Mouse (Mus musculus) monocyte, adult 2 months (primary cell): ENCODE results near the gene Tinag.
"Not testable (repeated sequence)": the region's sequence is repeated elsewhere in the genome, so short reads cannot be mapped to it uniquely, and the experiment has no call there.

Experiments
- DNase-seq, 2 experiments: peaks; one replicate each; pipeline ENCODE4 v3.0.0; 2022; ENCODE audit warnings: low spot score in 2 of 2, low read depth in 1 of 2

Gene Tinag

GRCm38 (mm10) chr9:77045585-77045984 is at the start of gene Tinag:
Tinag (minus strand) TSS chr9:77045794.
- no peak for DNase-seq

- DNase-seq = not testable (repeated sequence)
These were observed 37.6 kb upstream of the Tinag start for GRCm38 (mm10) chr9:77083221-77083620.

GRCm38 (mm10) chr9:77071676-77072075 is 26.1 kb upstream of the Tinag start:
- no peak for DNase-seq

GRCm38 (mm10) chr9:77056611-77057010 is 11.0 kb upstream of the Tinag start:
- DNase-seq = no peak

- no peak for DNase-seq
These were observed 9.0 kb upstream of the Tinag start for GRCm38 (mm10) chr9:77054426-77055193.

GRCm38 (mm10) chr9:77051406-77051805 is 5.8 kb upstream of the Tinag start:
- DNase-seq = no peak

- no peak for DNase-seq
These were observed 4.1 kb upstream of the Tinag start for GRCm38 (mm10) chr9:77049669-77050068.

GRCm38 (mm10) chr9:77046067-77046715 is 597 bp upstream of the Tinag start:
- no peak for DNase-seq

- DNase-seq = no peak
These were observed 10.2 kb downstream of the Tinag start for GRCm38 (mm10) chr9:77035361-77035760.

- DNase-seq = no peak
These were observed 13.0 kb downstream of the Tinag start for GRCm38 (mm10) chr9:77032430-77033154.

- DNase-seq = no peak
These were observed 20.3 kb downstream of the Tinag start for GRCm38 (mm10) chr9:77025271-77025670.

- no peak for DNase-seq
These were observed 26.7 kb downstream of the Tinag start for GRCm38 (mm10) chr9:77018935-77019334.

- DNase-seq = no peak
These were observed 49.6 kb downstream of the Tinag start for GRCm38 (mm10) chr9:76996021-76996420.

GRCm38 (mm10) chr9:76989946-76990345 is 55.6 kb downstream of the Tinag start:
- no peak for DNase-seq

GRCm38 (mm10) chr9:76934813-76935212 is 110.8 kb downstream of the Tinag start:
- no peak for DNase-seq

GRCm38 (mm10) chr9:76915093-76915661 is 130.4 kb downstream of the Tinag start:
- DNase-seq = no peak
